Mouse (Mus musculus) layer of hippocampus, adult 9-10 months (tissue): ENCODE measurements around the gene Olfr688.

Experiments
- DNase-seq: peaks from one replicate; pipeline ENCODE4 v3.0.0; 2022; ENCODE audit warnings: low spot score

The Olfr688 gene

DNA sequence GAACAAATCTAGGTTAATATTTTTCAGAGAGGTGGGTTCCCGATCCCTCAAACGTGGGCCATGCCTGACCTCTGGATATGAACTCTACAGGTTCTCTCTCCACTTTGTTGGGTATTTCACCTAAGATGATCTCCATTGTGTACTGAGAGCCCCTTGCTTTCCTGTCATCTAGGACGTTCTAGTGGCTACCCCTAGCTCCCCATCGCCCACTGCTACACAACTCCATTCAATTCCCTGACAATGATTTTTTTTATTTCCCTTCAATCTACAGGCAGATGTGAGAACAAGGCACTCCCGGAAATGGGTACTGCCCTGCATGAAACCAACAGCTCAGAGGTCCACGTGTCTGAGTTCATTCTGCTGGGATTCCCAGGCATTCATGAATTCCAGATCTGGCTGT, at the start of gene Olfr688:
Gene Olfr688, plus strand, starts transcription at position 301 of the 400 bp plus-strand sequence.
- no peak for DNase-seq

DNA sequence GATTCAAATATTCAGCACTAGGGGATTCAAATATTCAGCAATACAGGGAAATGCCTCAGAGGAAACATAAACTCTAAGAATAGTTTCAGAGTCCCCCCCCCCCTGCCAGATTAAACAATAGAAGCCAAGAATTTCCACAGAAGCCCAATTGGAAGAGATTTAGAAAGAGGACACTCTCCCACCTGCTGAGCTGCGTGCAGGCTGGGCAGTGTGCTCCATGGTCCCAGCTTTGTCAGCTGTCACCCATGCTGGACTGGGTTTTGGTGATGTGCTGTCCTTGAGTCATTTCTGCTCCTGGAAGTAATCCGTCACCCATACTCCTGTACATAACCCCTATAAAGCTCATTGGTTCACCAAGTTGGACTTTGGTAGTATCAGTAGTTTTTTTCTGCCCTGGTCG, 40.2 kb upstream of the Olfr688 start:
- DNase-seq = no peak

DNA sequence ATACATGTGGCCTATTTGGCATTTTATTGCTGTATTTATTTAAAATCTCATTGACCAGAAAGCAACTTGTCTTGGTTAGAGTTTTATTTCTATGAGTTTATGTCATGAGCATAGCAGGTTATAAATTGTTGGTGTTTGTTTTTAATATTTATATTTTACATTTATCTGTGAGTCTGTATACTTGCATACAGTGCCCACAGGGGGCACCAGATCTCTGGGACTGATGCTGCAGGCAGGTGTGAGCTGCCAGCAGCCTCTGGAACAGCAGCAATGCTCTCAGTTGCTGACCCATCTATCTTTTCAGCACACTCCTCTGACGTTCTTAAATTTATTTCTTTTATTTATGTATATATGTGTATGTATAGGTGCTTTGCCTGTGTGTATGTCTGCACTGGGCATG, 39.7 kb upstream of the Olfr688 start:
- DNase-seq = no peak

DNA sequence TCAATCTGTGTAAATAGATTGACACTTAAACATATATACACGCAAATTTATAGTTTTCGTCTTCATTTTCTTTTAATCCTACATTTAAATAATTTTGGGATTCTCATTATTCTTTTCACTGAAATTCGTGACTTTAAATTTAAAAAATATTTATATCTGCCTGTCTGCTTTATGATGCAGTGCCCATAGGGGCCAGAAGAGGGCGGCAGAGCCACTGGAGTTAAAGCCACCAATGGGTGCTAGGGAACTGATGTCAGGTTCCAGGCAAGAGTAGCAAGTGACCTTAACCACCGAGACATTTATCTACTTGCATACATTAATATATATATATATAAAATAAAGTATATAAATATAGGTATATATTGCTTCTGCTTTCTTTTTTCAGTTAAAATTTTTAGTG, 31.2 kb upstream of the Olfr688 start:
- no peak for DNase-seq

DNA sequence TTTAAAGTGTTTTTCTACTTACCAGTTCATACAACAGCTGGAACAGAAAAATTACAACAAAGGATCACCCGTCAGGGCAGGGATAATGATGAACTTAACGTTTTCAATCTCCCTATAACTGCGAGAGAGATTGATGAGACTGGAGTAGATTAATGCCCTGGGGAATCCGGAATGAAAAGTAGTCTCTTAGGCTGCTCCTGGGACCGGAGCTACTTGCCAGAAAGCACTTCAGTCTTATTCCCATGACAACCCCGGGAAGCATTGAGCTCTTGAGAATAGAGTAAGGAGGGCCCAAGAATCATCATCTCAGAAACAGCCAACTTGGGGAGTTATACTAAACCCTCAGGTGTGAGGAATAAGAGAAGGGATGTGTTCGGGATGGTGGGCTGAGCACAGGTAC, 15.5 kb upstream of the Olfr688 start:
- DNase-seq = no peak

DNA sequence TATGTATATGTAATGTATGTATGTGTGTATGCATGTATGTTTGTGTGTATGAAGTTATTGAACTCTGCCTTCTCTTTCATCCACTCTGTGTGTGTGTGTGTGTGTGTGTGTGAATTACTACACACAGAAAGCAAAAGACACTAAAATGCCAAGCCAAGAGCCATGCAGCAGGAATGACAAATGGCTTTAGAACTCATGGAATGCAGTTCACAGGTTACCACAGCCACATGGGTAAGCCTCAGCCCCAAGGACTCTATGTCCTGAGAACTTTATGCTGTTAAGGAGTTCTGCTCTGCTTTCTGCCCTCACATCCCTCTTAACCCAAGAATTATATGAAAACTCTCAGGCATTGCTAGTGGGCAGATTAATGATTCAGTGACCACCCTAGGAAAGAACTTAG, 2.2 kb downstream of the Olfr688 start:
- no peak for DNase-seq

DNA sequence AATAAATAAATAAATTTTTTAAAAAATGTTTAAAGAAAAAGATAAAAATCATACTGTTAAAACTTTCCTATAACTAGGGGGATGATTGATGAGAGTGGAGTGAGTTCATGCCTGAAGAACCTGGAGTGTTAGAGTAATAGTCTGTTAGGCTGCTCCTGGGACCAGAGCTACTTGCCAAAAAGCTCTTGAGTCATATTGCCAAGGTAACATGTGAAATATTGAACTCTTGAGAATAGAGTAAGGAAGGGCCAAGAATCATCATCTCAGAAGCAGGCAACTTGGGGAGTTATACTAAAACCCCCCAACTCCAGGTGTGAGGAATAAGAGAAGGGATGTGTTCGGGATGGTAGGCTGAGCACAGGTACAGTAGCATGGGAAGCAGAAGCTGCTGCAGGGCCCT, 23.0 kb downstream of the Olfr688 start, which contains the start of gene Olfr689:
Gene Olfr689, plus strand, starts transcription at position 301 of the 400 bp plus-strand sequence.
- no peak for DNase-seq

DNA sequence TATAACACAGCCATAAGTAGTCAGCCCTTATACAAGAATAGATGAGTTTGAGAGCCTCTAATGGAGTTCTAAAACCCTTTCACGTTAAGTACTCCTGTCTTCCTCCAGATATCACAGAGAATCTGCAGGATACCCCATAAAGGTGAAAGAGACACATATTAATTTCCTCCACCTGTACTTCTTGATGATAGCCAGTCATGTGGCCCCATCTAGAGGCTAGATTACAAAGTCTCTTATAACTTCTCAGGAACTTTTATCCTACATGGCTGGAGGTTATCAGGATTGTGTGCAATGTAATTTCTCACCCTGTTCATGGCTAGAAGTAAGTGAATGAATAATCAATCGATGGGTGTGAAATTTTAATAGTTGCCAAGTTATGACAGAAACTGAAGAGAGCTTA, 37.4 kb downstream of the Olfr688 start:
- DNase-seq = no peak

DNA sequence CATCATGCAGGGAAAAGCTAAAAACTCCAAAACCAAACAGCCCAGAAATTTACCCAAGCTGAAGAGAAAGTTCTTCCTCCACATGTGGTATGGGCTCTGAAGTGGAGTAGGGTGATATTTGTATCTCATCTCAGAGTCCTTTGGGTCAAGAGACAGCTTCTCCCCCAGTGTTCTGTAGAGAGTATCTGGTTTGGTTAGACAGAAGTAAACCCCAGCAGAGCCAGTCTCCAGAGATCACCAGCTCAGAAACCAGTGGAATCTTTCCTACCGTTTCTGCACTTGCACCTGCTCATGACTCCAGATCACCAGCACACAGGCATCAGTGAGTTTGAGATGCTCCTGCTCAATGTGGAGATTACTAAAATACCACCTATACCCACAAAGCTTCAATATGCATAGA, 46.1 kb downstream of the Olfr688 start, which contains the start of gene Olfr690:
Gene Olfr690, minus strand, starts transcription at position 101 of the 400 bp plus-strand sequence.
- no peak for DNase-seq
